Mouse (Mus musculus): ENCODE data around the gene Tubgcp5. TPM values are rescaled to one million over a fixed set of nuclear protein-coding genes. Genes with fewer than 3 reads are reported as not detected.

Tubgcp5 gene
- polyA plus RNA-seq, 1 experiment from 2014 or later = 14.8 TPM

DNA sequence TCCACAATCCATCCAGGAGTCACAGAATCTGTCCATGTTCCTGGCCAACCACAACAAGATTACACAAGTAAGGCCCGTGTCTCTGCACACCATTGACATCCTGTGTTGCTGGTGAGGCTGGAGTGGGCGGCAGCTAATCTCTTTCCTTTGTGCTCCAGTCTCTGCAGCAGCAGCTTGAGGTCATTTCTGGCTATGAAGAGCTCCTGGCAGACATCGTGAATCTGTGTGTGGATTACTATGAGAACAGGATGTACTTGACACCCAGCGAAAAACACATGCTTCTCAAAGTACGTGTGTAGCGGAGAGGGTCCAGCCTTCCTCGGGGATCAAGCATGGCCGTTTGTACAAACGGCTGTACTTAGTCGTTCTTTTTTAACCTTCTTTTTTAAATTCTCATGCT lies 83.8 kb downstream of the Tubgcp5 start:
- H3K27ac ChIP-seq = no peak overlapping the region
- peaks cover 64% of the 10 kb centered on the region for H3K36me3 ChIP-seq

DNA sequence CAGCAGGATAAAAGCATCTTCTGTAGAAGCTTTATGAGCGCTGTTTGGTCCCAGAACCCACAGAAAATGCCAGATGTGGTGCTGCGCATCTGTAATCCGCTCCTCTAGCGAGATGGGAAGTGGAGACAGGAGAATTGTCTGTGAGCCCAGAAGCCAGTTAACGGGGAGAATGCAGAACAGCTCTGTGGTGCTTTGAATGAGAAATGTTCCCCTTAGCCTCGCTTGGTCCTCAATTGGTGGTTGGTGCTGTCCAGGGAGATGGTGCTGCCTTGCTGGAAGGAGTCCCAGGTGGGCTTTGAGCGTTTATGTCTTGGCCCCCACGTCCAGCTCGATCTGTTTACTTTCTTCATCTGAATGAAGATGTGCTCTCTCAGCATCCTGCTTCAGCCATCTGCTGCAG lies 86.9 kb downstream of the Tubgcp5 start:
- no peak for ATAC-seq
- peaks cover 39% of the 10 kb centered on the region for H3K36me3 ChIP-seq
- H3K27me3 ChIP-seq (replicated peaks) = no peaks in the 10 kb centered on the region

More for the DNA sequence above, 83.8 kb downstream of the Tubgcp5 start:
- Histone ChIP-seq H3K9ac (no peak overlapping the region), H3K4me2 (no peak overlapping the region), H3K9me3 (replicated peaks) (no peaks in the 10 kb centered on the region), H3K4me3 (no peak overlapping the region), H3K4me1 (no peaks in the 10 kb centered on the region), H3K27me3 (replicated peaks) (no peaks in the 10 kb centered on the region)
- WGBS (ENCODE audit: insufficient replicate concordance) = 79% methylated on average over 10 of the region's 10 CpGs
- no peak for ATAC-seq

More for the DNA sequence above, 86.9 kb downstream of the Tubgcp5 start:
- Histone ChIP-seq H3K4me1 (no peaks in the 10 kb centered on the region), H3K27ac (no peak overlapping the region), H3K4me3 (no peak overlapping the region), H3K9ac (no peak overlapping the region), H3K4me2 (no peak overlapping the region), H3K9me3 (replicated peaks) (no peaks in the 10 kb centered on the region)
- 75% methylated on average over 9 of the region's 9 CpGs for WGBS (ENCODE audit: insufficient replicate concordance)

Other genes with a start within 250 kb of the Tubgcp5 start
- gene Siglech, start 26.0 kb upstream of the Tubgcp5 start, polyA plus RNA-seq (2016; fragmentation: Nextera tagmentation; extraction: Ambion mirVana) = 0.23 and 0.24 TPM in 2 replicates
- gene Cyfip1, start 47.6 kb downstream of the Tubgcp5 start, polyA plus RNA-seq (2016; fragmentation: Nextera tagmentation; extraction: Ambion mirVana) = 29.6 and 30.1 TPM in 2 replicates
- gene Nipa2, start 168.3 kb downstream of the Tubgcp5 start, polyA plus RNA-seq (2016; fragmentation: Nextera tagmentation; extraction: Ambion mirVana) = 34.9 and 37.5 TPM in 2 replicates
- gene Nipa1, start 225.8 kb downstream of the Tubgcp5 start, polyA plus RNA-seq (2016; fragmentation: Nextera tagmentation; extraction: Ambion mirVana) = 17.7 and 20.6 TPM in 2 replicates